Mouse (Mus musculus): ENCODE results near the gene Gng7. TPM values are rescaled to one million over a fixed set of nuclear protein-coding genes. Genes with fewer than 3 reads are reported as not detected.

Gng7 gene
- total RNA-seq, 2 experiments from 2014 or later, result 0.57 to 0.83 TPM

DNA sequence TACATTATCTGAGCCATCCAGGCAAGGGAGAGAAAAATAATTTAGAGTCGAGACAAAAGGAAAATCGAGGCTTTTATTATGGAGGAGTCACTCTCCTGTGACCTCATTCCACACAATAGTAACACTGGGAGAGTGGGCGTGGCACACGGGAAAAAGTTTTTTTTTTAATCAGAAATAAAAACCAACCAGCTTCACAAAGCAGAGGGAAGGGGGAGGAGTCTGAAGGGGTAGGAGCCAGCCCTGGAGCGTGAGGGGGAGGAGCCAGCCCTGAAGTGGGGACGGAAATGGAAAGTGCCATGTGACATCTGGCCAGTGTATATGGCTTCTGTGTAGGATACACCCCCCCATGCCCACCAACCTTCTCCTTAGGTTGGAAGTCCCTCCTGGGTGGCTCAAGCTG lies 66.2 kb downstream of the Gng7 start:
- ATAC-seq (replicated peaks; ENCODE audit: poor library complexity), result peak; percentile 69

- no peak for ATAC-seq (replicated peaks; ENCODE audit: poor library complexity)
Observed at GRCm38 (mm10) chr10:80947802-80948201, 66.9 kb downstream of the Gng7 start.

- ATAC-seq (replicated peaks; ENCODE audit: poor library complexity), result 0 out of 2 replicates have a peak, but pooled peaks have one; percentile 30
Observed at GRCm38 (mm10) chr10:80946684-80947437, 67.9 kb downstream of the Gng7 start.

- no peak for ATAC-seq (replicated peaks; ENCODE audit: poor library complexity)
Observed at GRCm38 (mm10) chr10:80944231-80944630, 70.5 kb downstream of the Gng7 start.

- no peak for ATAC-seq (replicated peaks; ENCODE audit: poor library complexity)
Observed at GRCm38 (mm10) chr10:80943701-80944100, 71.0 kb downstream of the Gng7 start.

- peak; percentile 35; the same call in 1 of the 2 replicates for ATAC-seq (replicated peaks; ENCODE audit: poor library complexity)
Observed at GRCm38 (mm10) chr10:80942919-80943318, 71.8 kb downstream of the Gng7 start.

DNA sequence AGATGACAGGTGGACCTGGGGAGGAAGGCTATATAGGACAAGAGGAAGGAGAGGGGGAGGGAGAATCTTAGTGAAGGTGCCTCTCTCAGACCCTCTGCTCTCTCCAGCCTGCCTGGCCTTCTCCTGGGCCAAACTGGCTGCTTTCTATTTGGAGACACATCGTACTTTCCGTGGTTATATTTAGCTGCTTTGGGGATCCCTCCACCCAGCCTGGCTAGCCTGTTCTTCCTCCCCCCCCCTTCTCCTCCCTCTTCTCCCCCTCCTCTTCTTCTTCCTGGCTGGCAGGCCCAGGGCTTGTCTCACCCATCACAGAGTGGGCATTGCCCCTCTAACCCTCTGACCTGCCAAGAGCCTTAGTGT lies 73.8 kb downstream of the Gng7 start:
- ATAC-seq (replicated peaks; ENCODE audit: poor library complexity), result no peak

- peak; percentile 26 for ATAC-seq (replicated peaks; ENCODE audit: poor library complexity)
Observed at GRCm38 (mm10) chr10:80940320-80940987, 74.3 kb downstream of the Gng7 start.

- ATAC-seq (replicated peaks; ENCODE audit: poor library complexity), result peak; percentile 67
Observed at GRCm38 (mm10) chr10:80939671-80940070, 75.1 kb downstream of the Gng7 start.

DNA sequence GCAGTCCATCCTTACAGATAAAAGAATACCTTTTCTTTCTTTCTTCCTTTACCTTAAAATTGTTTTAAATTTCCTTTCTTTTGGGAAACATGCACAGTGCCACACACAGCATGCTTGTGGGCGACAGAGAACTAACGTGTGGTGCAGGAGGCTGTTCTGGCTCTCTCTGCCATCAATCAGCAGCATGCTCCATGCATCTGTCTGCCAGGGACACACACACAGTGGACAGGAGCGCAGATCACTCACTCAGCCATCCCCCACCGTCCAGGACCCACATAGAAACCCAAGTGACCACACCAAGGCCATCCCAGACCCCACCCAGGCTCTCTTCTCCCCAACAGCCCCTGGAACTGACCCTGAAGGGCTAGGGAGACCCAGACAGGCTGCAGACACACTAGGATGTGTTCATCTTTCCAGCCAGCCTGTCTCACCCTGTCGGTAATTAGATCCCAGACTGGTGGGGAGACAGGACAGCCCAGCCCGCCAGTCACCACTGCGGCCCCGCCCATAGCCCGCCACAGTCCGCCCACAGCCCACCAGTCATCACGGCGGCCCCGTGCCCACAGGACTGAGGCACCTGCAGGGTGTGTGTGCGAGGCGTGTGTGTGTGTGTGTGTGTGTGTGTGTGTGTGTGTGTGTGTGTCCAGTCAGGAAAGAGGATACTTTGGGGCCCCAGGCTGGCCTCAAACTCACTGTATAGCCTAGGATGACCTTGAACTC lies 75.8 kb downstream of the Gng7 start:
- peak; percentile 18; the same call in 1 of the 2 replicates for ATAC-seq (replicated peaks; ENCODE audit: poor library complexity)

DNA sequence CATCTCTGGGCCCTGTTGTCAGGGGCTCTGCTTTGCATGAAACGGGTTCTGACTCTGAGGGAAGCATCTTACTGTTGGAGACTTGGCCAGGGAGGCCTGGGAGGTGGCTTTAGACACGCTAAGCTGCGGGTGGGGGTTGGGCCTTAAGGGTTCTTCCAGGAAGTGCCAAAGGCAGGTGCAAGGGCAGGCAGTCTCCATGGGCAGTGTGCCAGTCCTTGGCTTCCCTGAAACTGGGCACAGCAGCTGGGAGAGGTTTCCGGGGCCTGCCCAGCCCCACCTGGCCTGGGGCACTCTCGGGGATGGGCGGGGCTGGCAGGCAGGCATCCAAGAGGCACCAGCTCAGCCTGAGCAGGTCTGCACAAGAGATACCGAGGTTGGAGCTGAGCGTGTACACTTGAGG lies 77.1 kb downstream of the Gng7 start:
- ATAC-seq (replicated peaks; ENCODE audit: poor library complexity), result peak; percentile 17; the same call in 1 of the 2 replicates

DNA sequence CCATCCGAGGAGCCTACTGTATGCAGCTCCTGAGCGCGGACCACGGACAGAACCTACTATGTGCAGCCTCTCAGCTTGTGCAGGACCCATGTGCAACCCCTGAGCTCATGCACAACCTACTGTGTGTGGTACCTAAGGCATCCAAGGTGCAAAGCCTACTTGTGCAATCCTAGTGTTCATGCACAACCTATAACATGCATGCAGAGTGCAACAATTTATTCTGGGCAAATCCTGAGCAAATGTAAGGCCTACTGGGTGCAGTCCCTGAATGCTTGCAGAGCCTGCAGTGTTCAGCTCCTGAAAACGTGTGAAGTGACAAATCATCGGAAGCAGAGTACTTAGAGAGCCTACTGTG lies 78.0 kb downstream of the Gng7 start:
- no peak for ATAC-seq (replicated peaks; ENCODE audit: poor library complexity)

DNA sequence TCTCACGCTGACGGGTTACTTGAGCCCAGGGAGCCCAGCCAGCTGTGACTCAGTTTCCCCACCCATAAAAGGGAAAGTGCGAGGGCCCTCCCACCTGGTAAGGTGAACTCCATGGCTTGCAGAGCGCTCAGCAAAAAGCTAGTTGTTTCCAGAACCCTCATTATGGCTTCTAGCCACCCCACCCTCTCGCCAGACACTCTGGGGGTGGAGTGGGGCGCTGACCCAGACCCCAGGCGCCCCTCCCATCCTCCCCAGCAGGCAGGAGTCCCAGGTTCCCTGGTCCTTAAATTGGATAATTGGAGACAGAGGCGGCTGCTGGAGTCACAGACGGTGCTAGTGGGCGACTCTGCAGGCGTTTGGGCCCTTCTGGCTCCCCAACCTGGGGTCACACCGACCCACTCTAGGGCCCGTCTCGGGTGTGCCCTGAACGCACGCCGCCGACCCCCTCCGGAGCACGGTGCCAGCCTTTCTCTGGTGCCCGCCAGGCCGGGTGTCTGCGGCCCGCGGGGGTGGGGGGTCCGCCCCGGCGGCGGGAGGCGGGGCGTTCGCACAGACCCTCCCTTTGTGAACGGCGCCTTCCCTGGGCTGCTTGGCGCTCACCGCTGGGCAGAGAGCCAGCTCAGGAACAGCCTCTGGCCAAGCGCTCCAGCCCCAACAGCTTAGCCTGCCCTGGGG lies 78.5 kb downstream of the Gng7 start:
- ATAC-seq (replicated peaks; ENCODE audit: poor library complexity), result no peak

DNA sequence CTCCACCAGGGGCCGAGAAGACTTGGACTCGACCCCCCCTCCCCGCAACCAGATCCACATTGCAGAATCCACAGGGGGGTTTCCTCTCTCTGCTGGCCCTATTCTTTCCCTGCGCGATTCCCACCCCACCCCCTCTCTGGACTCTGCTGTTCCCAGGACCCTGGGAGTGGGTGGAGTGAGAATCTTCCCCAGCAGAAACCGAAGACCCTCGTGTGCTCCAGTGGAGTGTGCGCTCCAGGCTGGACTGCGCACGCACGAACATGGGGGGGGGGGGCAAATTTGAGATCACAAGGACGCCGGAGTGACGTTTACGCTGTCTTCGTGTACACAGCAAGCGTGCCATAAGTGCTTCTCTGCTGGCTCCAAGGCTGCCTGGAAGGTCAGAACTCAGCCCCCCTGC lies 79.0 kb downstream of the Gng7 start:
- ATAC-seq (replicated peaks; ENCODE audit: poor library complexity), result no peak

- ATAC-seq (replicated peaks; ENCODE audit: poor library complexity), result 0 out of 2 replicates have a peak, but pooled peaks have one; percentile 24
Observed at GRCm38 (mm10) chr10:80935241-80935640, 79.5 kb downstream of the Gng7 start.

GRCm38 (mm10) chr10:80934136-80934985 lies 80.4 kb downstream of the Gng7 start:
- no peak for ATAC-seq (replicated peaks; ENCODE audit: poor library complexity)

- peak; percentile 20; the same call in 1 of the 2 replicates for ATAC-seq (replicated peaks; ENCODE audit: poor library complexity)
Observed at GRCm38 (mm10) chr10:80933421-80933979, 81.2 kb downstream of the Gng7 start.

DNA sequence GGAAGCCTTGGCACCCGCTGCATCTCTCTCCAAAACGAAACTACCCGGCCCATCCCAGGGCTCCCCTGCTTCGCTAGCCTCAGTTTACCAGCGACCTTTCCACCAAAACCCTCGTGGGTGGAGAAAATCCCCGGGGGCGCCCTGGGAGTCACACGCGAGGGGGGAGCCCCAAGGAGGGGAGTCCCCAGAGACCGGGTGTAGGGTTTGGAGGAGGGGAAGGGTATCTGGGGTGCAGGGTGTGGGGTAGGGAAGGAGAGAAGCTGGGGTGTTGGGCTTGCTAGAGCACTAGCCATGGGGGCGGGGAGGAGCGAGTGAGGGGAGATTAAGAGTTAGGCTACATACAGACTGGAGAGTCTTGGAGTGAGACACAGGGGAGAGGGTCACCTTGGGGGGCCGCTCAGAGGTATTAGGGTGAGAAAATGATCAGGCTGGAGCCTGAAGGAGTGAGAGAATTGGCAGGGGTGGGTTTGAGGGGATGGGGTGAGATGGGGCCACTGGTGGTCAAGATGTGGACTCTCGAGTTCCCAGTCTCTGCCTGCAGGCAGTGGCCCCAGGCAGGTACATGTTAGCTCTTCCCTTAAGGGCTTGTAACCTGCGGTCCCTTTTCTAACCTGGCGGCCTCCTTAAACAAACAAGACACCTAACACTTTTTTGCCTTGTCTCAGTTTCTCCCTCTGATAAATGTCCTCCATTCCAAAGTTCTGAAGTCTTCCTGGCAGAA lies 81.9 kb downstream of the Gng7 start:
- no peak for ATAC-seq (replicated peaks; ENCODE audit: poor library complexity)

GRCm38 (mm10) chr10:80932206-80932605 lies 82.5 kb downstream of the Gng7 start:
- no peak for ATAC-seq (replicated peaks; ENCODE audit: poor library complexity)

All from megakaryocyte progenitor cell, adult 5-6 weeks (primary cell).